Mouse (Mus musculus): ENCODE data around the gene Ctnna2.

DNA sequence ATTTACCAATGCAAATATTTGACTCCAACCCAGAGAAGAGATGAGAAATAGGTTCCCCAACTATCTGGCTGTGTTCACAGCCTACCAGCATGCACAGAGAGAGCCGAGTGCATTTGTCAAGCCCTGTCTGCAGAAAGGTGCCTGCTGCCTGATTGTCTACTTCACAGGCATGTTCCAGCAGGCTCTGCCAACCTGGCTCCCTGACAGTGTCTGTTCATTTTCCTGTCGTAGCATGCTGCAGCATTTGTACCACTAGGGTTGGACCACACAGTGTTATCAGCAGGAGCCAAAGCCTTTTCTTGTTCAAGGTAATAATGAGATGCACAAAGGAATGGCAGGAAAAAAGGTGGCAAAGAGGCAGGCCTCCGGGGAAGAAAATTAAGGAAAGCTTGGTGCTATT, 1001.7 kb downstream of the Ctnna2 start:
- TF ChIP-seq CTCF (IDR thresholded peaks at IDR 0.05; ENCODE audit: extremely low read depth, insufficient read length, insufficient replicate concordance, low read depth, low read length) (no peak), POLR2A (IDR thresholded peaks at IDR 0.05; ENCODE audit: low read depth, low read length) (no peak)

All from small intestine, adult 2 months (tissue).